Mouse (Mus musculus) gastrocnemius, postnatal 10 days (tissue): ENCODE measurements around the gene Zfp873. TPM values are rescaled to one million over a fixed set of nuclear protein-coding genes. Genes with fewer than 3 reads are reported as not detected.
"Not testable (repeated sequence)": the region's sequence is repeated elsewhere in the genome, so short reads cannot be mapped to it uniquely, and the experiment has no call there.

Source experiments
- DNase-seq: peaks from one replicate; pipeline ENCODE4 v3.0.0; 2021; ENCODE audit warnings: mixed read lengths
- long read RNA-seq, 2 experiments: library from polyadenylated mRNA; stranded (forward); transcript quantifications; one replicate each; pipeline ENCODE4 v2.0.0; 2021
- total RNA-seq, 2 experiments: library from RNA; stranded (reverse); gene quantifications; 2 replicates each; pipeline ENCODE4 v1.2.3; 2021

Gene Zfp873
- 1 to 10 TPM; 4.3 to 6.0 TPM for total RNA-seq
- long read RNA-seq, experiment 1, partial matches to known transcripts, result 0 of 3 reads
- long read RNA-seq, experiment 1, other reads (novel, unspliced or antisense), result 0 of 3 reads
- long read RNA-seq, experiment 2, partial matches to known transcripts, result 0 of 5 reads
- long read RNA-seq, experiment 2, other reads (novel, unspliced or antisense), result 1 of 5 reads

DNA sequence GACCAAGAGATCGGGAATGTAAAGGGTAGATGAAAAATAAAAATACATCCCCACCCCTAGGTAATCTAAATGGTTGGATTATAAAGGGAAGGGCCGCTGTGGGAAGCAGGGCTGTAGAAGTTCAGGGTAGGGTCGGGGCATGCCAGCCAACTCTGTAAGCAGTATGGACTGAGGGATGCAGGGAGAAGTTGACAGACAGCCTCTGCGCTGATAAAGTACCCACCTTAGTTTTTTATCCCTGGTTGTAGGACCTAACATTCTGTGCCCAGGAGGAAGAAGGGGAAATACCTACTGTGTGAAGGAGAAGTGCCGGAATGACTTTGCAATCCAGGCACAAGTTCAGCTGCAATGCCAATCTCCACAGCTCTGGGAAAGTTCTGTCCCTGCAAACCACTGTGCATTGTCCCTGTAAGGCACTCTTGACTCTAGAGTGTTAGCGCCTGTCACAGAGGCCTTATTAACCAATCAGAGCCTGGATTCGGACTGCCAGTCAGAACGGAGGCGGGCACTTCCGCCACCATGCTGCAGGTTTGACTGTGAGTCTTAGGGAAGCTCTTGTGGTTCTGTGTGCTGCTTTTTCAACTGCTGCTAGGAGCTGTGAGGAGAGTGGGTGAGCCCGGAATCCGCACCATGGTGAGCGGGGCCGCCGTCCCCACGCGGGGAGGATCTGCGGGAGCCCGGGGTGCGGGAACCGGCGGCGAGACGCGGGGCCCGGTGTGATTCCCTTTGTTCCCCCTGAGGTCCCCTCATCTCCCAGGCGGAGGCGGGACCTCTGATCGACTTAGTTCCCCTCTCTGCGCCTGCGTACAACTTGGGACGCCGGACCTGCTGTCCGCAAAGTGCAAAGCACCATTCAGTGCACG lies at the start of gene Zfp873:
Zfp873 (plus strand) TSS at position 527 of the 863 bp plus-strand sequence.
- peak; percentile 94 for DNase-seq

DNA sequence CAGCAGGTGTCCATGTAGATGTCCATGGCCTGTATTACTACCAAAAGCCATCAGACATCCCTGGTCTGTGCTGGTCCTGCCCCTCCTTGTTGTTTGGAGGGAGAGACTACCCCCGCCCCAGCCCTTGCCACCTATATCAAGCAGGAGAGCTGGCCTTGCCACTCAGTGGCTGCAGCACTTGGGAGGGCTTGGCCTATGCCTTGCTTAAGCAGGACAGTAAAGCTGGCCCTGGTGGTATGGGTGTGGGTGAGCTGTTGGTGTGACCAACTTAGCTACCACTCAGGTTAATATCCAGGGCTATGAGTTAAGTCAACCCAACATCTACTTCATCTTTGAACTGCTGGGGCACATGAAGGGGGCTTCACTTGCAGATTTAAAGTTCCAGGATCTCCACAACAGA lies 44.7 kb upstream of the Zfp873 start:
- not testable (repeated sequence) for DNase-seq

DNA sequence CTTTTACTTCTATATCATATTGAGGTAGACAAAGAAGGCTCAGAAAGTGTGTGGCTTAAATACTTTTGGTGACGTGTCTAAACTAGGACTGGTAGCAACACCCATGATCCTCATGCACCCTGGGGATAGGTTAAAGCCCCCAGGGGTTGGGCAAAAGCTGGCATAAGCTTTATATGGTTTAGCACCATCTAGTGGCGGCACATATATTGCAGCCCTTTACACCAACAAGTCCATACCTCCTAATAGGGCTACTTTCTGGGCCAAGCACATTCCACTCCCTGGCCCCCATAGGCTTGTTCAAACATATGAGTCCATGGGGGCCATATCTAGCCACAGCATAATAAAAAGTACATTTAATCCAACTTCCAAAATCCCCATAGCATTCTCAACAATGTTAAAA lies 43.1 kb upstream of the Zfp873 start:
- DNase-seq, result not testable (repeated sequence)

DNA sequence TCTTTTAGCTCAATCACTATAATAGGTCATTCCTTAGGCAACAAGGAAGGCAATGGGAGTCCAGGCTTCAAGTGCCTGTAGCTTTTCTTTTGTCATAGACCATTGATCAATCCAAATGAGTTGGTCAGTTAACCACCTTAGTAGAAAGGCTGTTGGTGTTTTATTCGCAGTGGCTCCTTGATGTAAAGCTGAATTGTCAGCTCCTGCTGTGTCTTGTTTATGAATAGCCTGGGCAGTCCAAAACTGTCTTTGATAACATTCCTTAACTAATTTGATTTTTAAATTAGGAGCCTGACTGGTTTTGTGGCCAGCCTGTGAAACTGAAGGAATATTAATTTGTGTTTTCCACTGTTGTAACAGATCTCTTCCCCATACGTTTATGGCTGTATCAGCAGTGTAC lies 5.7 kb upstream of the Zfp873 start:
- DNase-seq, result no peak

DNA sequence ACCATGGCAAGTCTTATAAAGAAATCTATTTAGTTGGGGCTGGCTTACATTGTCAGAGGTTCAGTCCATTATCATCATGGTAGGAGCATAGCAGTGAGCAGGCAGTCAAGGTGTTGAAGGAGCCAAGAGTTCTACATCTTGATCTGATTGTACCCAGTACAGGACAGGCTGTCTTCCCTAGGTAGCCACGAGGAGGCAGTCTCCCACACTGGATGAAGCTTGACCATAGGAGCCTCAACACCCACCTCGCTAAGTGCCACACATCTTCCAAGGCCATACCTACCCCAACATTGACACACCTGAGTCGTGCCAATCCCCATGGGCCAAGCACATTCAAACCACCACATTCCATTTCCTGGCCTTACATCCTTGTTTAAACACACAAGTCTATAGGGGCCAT lies 1.3 kb upstream of the Zfp873 start:
- no peak for DNase-seq

DNA sequence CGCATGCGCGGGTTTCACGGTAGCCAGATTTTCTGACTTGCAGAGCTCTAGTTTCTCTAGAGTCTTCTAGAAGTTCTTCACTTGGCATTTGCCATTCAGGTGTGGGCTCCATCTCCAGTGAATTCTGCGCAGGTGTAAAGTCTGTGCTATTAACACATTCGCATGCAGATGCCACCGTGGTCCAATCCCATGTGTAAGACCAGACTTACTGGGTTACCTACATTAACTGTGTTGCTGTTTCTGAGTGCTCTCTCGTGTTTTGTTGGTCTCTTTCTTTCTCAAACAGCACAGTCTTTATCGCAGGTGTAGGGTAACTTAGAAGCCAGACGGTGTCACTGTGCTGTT lies 509 bp downstream of the Zfp873 start:
- not testable (repeated sequence) for DNase-seq

DNA sequence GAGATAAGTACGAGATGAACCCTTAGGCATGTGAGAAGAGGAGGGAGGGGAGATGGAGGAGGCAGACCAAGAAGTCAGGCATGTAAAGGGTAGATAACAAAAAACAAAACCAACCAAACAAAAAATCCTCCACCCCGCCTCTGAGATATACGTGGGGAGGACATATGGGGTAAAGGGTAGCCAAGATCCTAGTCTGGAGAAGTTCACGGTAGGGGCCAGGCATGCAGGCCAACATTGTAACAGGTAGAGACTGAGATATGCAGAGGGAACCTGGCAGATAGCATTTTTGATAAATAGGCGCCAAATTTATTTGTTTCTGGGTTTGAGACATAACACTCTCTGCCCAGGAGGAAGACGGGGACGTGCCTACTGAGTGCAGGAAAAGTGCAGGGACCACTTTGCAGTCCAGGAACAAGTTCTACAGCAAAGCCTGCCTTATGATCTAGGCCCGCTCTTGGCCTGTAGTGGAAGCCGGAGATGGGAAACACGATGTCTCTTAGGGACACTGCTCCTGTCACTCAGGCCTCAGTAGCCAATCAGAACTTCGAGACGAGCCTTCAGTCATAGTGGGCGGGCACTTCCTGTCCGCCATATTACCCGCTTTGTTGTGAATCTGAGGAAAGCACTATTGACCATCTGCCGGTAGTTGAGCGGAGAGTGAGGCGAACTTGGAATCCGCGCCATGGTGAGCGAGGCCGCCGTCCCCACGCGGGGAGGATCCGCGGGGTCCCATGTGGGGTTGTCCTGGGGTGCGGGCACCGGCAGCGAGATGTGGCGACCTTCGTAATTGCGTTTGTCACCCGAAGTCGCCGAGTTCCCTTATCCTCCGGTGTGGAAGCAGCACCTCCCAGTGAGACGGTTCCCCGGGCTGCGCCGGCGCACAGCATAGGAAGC lies 35.1 kb downstream of the Zfp873 start, which contains the start of gene BC024063:
BC024063 (plus strand) TSS at position 626 of the 894 bp plus-strand sequence.
- peak; percentile 49 for DNase-seq

DNA sequence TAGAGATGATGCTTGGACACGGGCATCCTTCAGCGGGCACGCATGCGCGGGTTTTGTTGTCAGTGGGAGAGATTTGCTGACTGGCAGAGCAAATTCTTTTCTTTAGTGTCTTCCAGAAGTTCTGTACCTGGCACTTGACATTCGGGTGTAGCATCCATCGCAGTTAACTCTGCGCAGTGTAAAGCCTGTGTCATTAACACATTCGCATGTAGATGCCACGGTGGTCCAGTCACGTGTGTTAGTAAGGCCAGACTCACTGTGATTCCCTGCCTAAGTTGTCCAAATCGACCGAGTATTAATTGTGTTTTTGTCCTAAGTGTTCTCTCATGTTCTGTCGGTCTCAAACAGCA lies 35.7 kb downstream of the Zfp873 start:
- not testable (repeated sequence) for DNase-seq

Other genes with a start within 250 kb of the Zfp873 start
- 1 to 10 TPM in 1 of 2 experiments, under 1 TPM in 1; 0.94 to 1.1 TPM for gene Gm4767, start 235.9 kb upstream of the Zfp873 start, total RNA-seq
- 1 to 10 TPM; 2.3 to 3.2 TPM for gene Gm32687, start 184.2 kb upstream of the Zfp873 start, total RNA-seq
- 1 to 10 TPM; 1.0 to 1.3 TPM for gene Zfp781, start 117.6 kb upstream of the Zfp873 start, total RNA-seq
- gene BC024063, start 35.2 kb downstream of the Zfp873 start, total RNA-seq, result 1 to 10 TPM; 2.3 to 3.3 TPM
- 1 to 10 TPM; 2.2 to 3.0 TPM for gene AU041133, start 79.9 kb downstream of the Zfp873 start, total RNA-seq
- 1 to 10 TPM; 7.0 to 8.0 TPM for gene Zfp938, start 193.2 kb downstream of the Zfp873 start, total RNA-seq